Mouse (Mus musculus): ENCODE results near the gene Pgam2. TPM values are rescaled to one million over a fixed set of nuclear protein-coding genes. Genes with fewer than 3 reads are reported as not detected.

Gene Pgam2
- polyA plus RNA-seq, 1 experiment from 2014 or later: 6.6 TPM

Other genes with a start within 250 kb of the Pgam2 start
- gene Ankrd36, start 234.0 kb downstream of the Pgam2 start, polyA plus RNA-seq (2016; fragmentation: Nextera tagmentation; extraction: Ambion mirVana): 0.15 TPM in 1 of 2 replicates, not detected in the other
- gene Mrps24, start 88.1 kb downstream of the Pgam2 start, polyA plus RNA-seq (2016; fragmentation: Nextera tagmentation; extraction: Ambion mirVana): 137 and 162 TPM in 2 replicates
- gene Urgcp, start 41.4 kb downstream of the Pgam2 start, polyA plus RNA-seq (2016; fragmentation: Nextera tagmentation; extraction: Ambion mirVana): 26.1 and 26.6 TPM in 2 replicates
- 145 and 153 TPM in 2 replicates for gene Dbnl, start 15.2 kb downstream of the Pgam2 start, polyA plus RNA-seq (2016; fragmentation: Nextera tagmentation; extraction: Ambion mirVana)
- 8.5 TPM in 2 replicates for gene Polm, start 34.3 kb upstream of the Pgam2 start, polyA plus RNA-seq (2016; fragmentation: Nextera tagmentation; extraction: Ambion mirVana)
- 41.4 and 52.2 TPM in 2 replicates for gene Aebp1, start 58.2 kb upstream of the Pgam2 start, polyA plus RNA-seq (2016; fragmentation: Nextera tagmentation; extraction: Ambion mirVana)
- 79.6 and 84.1 TPM in 2 replicates for gene Pold2, start 74.6 kb upstream of the Pgam2 start, polyA plus RNA-seq (2016; fragmentation: Nextera tagmentation; extraction: Ambion mirVana)
- 1.1 and 1.7 TPM in 2 replicates for gene Myl7, start 95.0 kb upstream of the Pgam2 start, polyA plus RNA-seq (2016; fragmentation: Nextera tagmentation; extraction: Ambion mirVana)
- gene Gck, start 146.3 kb upstream of the Pgam2 start, polyA plus RNA-seq (2016; fragmentation: Nextera tagmentation; extraction: Ambion mirVana): 3.6 and 4.0 TPM in 2 replicates
- gene Ykt6, start 152.0 kb upstream of the Pgam2 start, polyA plus RNA-seq (2016; fragmentation: Nextera tagmentation; extraction: Ambion mirVana): 59.0 and 60.9 TPM in 2 replicates